Mouse (Mus musculus) erythroblast, embryonic 14.5 days (primary cell): ENCODE results near the gene Rabgap1l. TPM values are rescaled to one million over a fixed set of nuclear protein-coding genes. Genes with fewer than 3 reads are reported as not detected.

ENCODE experiments used
- H3K27me3 ChIP-seq: 2 replicates; pipeline ENCODE4 v1.6.1; 2012; ENCODE audit warnings: inconsistent platforms; ENCODE audit not compliant: control insufficient read depth
- H3K36me3 ChIP-seq: 2 replicates; pipeline ENCODE4 v1.6.1; 2012; ENCODE audit warnings: mild to moderate bottlenecking, inconsistent platforms; ENCODE audit not compliant: control insufficient read depth
- H3K4me1 ChIP-seq: 2 replicates; pipeline ENCODE4 v1.6.1; 2012; ENCODE audit warnings: inconsistent platforms; ENCODE audit not compliant: control insufficient read depth
- H3K4me3 ChIP-seq: replicated peaks from 2 replicates; pipeline ENCODE3; 2012; ENCODE audit warnings: moderate library complexity, mild to moderate bottlenecking, inconsistent platforms
- H3K9me3 ChIP-seq: 2 replicates; pipeline ENCODE4 v1.6.1; 2012; ENCODE audit warnings: low read length, inconsistent platforms, mixed read lengths; ENCODE audit not compliant: control insufficient read depth
- GATA1 ChIP-seq: IDR thresholded peaks from 2 replicates; pipeline ENCODE4 v1.6.1; 2012; ENCODE audit warnings: low read length, inconsistent platforms, mixed read lengths
- TAL1 ChIP-seq: IDR thresholded peaks from 3 replicates; pipeline ENCODE4 v1.6.1; 2012; ENCODE audit warnings: low read length, inconsistent platforms, mixed read lengths
- polyA plus RNA-seq: library from polyadenylated mRNA; stranded (reverse); fragments of >175 nt; gene quantifications from 2 replicates; pipeline ENCODE4 v1.2.3, GENCODE M21; 2012

The Rabgap1l gene
- polyA plus RNA-seq, 1 experiment, result 1.0 TPM

DNA sequence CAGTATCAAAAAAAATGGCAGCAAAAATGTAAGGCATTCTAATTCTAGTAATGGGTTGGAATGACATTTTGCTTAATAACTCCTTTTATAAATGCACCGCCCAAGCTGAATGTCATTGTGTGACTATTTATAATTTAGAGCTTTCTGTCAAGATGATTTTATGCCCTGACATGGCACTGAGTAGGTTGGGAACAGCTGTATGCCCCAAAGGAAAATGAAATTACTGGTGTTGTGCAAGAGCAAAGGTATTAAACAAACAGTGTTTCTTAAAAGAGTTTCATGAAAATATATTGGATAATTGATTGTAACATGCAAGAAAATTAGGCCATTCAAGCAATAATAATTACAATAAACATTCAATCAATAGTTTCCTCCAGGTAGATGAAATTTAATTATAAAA is 198.4 kb downstream of the Rabgap1l start:
- TF ChIP-seq TAL1 (no peak), GATA1 (no peak)
- Histone ChIP-seq H3K9me3 (no peaks in the 10 kb centered on the region), H3K4me3 (no peak overlapping the region), H3K27me3 (no peaks in the 10 kb centered on the region), H3K4me1 (peaks cover 8% of the 10 kb centered on the region), H3K36me3 (no peaks in the 10 kb centered on the region)

GRCm38 (mm10) chr1:160594066-160594465 is 198.9 kb downstream of the Rabgap1l start:
- Histone ChIP-seq H3K27me3 (no peaks in the 10 kb centered on the region), H3K4me3 (no peak overlapping the region), H3K36me3 (no peaks in the 10 kb centered on the region), H3K9me3 (no peaks in the 10 kb centered on the region), H3K4me1 (peaks cover 8% of the 10 kb centered on the region)
- TF ChIP-seq GATA1 (no peak), TAL1 (no peak)

GRCm38 (mm10) chr1:160588911-160589590 is 204.0 kb downstream of the Rabgap1l start:
- no peak for TF ChIP-seq GATA1
- TF ChIP-seq TAL1, result no peak
- H3K36me3 ChIP-seq, result no peaks in the 10 kb centered on the region
- H3K4me3 ChIP-seq, result no peak overlapping the region
- H3K4me1 ChIP-seq, result no peaks in the 10 kb centered on the region
- no peaks in the 10 kb centered on the region for H3K27me3 ChIP-seq
- no peaks in the 10 kb centered on the region for H3K9me3 ChIP-seq

GRCm38 (mm10) chr1:160579309-160580233 is 213.4 kb downstream of the Rabgap1l start:
- Histone ChIP-seq H3K4me3 (no peak overlapping the region), H3K27me3 (no peaks in the 10 kb centered on the region), H3K4me1 (no peaks in the 10 kb centered on the region), H3K36me3 (peaks cover 5% of the 10 kb centered on the region), H3K9me3 (no peaks in the 10 kb centered on the region)
- no peak for TF ChIP-seq GATA1
- TF ChIP-seq TAL1, result no peak

DNA sequence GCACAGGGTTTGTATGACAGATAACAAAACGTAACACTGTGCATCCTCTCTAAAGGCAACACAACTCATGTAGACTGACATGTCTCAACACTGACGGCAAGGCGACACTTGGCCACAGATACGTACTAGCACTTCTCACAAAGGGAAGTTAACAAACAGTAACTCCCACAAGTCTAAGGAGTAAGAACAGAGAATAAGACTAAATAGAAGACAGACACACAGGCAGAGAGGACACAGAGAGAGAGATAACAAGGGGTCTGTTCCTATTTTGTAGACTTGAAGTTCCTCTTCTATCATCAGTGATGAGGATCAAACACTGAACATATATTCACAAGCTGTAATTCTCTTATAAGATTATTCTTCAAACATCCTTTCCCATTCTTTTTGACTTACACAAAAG is 216.9 kb downstream of the Rabgap1l start:
- Histone ChIP-seq H3K9me3 (no peaks in the 10 kb centered on the region), H3K4me3 (no peak overlapping the region), H3K27me3 (no peaks in the 10 kb centered on the region), H3K4me1 (no peaks in the 10 kb centered on the region), H3K36me3 (peaks cover 5% of the 10 kb centered on the region)
- TF ChIP-seq TAL1 (no peak), GATA1 (no peak)

- no peaks in the 10 kb centered on the region for H3K9me3 ChIP-seq
- peaks cover 5% of the 10 kb centered on the region for H3K36me3 ChIP-seq
- no peak for TF ChIP-seq TAL1
- no peak for TF ChIP-seq GATA1
- H3K27me3 ChIP-seq, result no peaks in the 10 kb centered on the region
- H3K4me3 ChIP-seq, result no peak overlapping the region
- no peaks in the 10 kb centered on the region for H3K4me1 ChIP-seq
Observed at GRCm38 (mm10) chr1:160574039-160574438, 219.0 kb downstream of the Rabgap1l start.

- H3K4me1 ChIP-seq, result no peaks in the 10 kb centered on the region
- TF ChIP-seq GATA1 (no peak), TAL1 (no peak)
Observed at GRCm38 (mm10) chr1:160566458-160566857, 226.6 kb downstream of the Rabgap1l start.

GRCm38 (mm10) chr1:160561381-160561780 is 231.6 kb downstream of the Rabgap1l start:
- Histone ChIP-seq H3K36me3 (no peaks in the 10 kb centered on the region), H3K4me1 (no peaks in the 10 kb centered on the region), H3K9me3 (no peaks in the 10 kb centered on the region), H3K4me3 (no peak overlapping the region), H3K27me3 (no peaks in the 10 kb centered on the region)
- TF ChIP-seq TAL1, result no peak
- no peak for TF ChIP-seq GATA1

More at GRCm38 (mm10) chr1:160566458-160566857, 226.6 kb downstream of the Rabgap1l start:
- Histone ChIP-seq H3K36me3 (no peaks in the 10 kb centered on the region), H3K9me3 (no peaks in the 10 kb centered on the region), H3K4me3 (no peak overlapping the region), H3K27me3 (no peaks in the 10 kb centered on the region)

GRCm38 (mm10) chr1:160550636-160551035 is 242.4 kb downstream of the Rabgap1l start:
- Histone ChIP-seq H3K9me3 (no peaks in the 10 kb centered on the region), H3K27me3 (no peaks in the 10 kb centered on the region), H3K4me1 (peaks cover 6% of the 10 kb centered on the region), H3K36me3 (no peaks in the 10 kb centered on the region), H3K4me3 (no peak overlapping the region)
- TF ChIP-seq GATA1 (no peak), TAL1 (no peak)
